Mouse (Mus musculus): Measurements from ENCODE around the gene Rcbtb1. TPM values are rescaled to one million over a fixed set of nuclear protein-coding genes. Genes with fewer than 3 reads are reported as not detected.
"Not testable (repeated sequence)": the region's sequence is repeated elsewhere in the genome, so short reads cannot be mapped to it uniquely, and the experiment has no call there.

The Rcbtb1 gene
- total RNA-seq, 4 experiments from 2014 or later = 11.0 to 14.5 (median 13.9) TPM

GRCm38 (mm10) chr14:59274961-59275360 is 74.0 kb downstream of the Rcbtb1 start:
- not testable (repeated sequence) for DNase-seq (ENCODE audit: low spot score in 2 of 2)

Other genes starting within 250 kb of the Rcbtb1 start
- gene 1700129C05Rik, start 58.3 kb upstream of the Rcbtb1 start, total RNA-seq (2022) = not detected
- not detected for gene Gm5142, start 22.5 kb upstream of the Rcbtb1 start, total RNA-seq (2022)
- gene Gm6904, start 59.0 kb downstream of the Rcbtb1 start, total RNA-seq (2022) = not detected
- not detected for gene Phf11a, start 96.3 kb downstream of the Rcbtb1 start, total RNA-seq (2022)
- not detected for gene Phf11b, start 140.1 kb downstream of the Rcbtb1 start, total RNA-seq (2022)
- gene Phf11d, start 164.3 kb downstream of the Rcbtb1 start, total RNA-seq (2022) = 1 to 10 TPM in 2 of 4 experiments, under 1 TPM in 2; 0.56 to 2.3 (median 1.1) TPM
- under 1 TPM in 3 of 4 experiments, not detected in 1; 0.15 to 0.36 (median 0.36) TPM for gene Phf11c, start 194.2 kb downstream of the Rcbtb1 start, total RNA-seq (2022)
- gene Setdb2, start 239.7 kb downstream of the Rcbtb1 start, total RNA-seq (2022) = 1 to 10 TPM; 2.8 to 5.3 (median 4.4) TPM
- 10 to 100 TPM; 20.9 to 26.5 (median 22.3) TPM for gene Cab39l, start 239.8 kb downstream of the Rcbtb1 start, total RNA-seq (2022)